Mouse (Mus musculus) kidney, adult 9 months (tissue): ENCODE measurements at regions not wholly inside any gene's neighbourhood (a gene's known extent, or its start where the extent isn't known, plus 50 kb on each side); places are given as distances from the start of the nearest gene placed in this dataset.

Source experiments
- DNase-seq: peaks from one replicate; pipeline ENCODE4 v3.0.0; 2022

DNA sequence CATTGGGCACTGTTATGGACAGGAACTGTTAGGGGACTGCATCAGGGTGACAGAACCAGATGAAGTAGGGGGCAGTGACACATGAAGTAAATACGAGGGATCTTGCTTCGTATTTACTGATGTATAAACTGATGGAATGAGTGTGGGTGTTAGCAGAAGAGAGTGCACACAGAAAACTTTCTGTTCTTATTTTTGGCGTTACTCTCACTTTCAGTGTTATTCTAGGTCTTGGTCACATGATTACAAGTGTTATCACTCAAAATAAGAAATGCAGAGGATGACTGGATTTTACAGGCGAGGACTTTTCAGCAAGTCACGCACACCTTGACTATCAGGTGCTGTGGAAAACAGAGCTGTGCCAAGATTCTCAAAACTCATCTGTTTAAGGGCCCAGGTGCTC lies 185.6 kb upstream of the Arhgap24 start:
- DNase-seq = no peak

DNA sequence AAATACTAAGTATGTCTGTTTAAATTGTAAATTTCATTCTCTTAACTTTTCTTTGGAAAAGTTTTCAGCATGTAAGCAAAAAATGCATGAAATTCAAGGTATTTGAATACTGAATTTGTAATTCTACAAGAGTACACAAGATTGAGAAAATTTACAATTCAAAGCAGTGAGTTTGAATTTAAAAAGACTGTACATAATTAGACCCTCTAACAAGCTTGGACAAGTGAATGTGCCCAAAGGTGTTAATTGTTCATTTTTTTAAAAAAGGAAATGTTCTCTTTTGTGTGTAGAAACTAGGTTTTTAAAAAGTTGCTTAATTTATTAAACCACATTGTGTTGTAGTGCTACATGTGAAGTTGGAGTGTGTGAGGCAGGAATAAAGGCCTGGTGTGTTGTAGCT lies 174.9 kb upstream of the Arhgap24 start:
- DNase-seq = no peak

DNA sequence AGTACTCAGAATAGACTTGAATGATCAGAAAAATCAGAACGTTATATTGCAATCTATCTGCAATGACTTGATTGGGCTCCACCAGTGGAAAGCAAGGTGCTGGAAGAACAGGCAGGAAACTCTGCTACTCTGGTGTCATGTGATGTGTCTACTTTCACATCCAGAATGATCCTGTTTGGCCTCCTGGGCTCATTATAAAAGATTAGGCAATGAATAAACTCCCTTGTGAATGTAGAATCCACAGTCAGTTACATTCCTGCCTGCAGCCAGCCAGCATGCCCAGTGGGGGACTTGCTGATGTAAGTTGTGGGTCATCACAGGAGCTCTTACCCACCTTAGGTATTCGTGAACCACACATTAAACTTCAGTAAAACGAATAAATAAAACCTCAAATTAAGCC lies 174.5 kb upstream of the Arhgap24 start:
- DNase-seq = no peak

DNA sequence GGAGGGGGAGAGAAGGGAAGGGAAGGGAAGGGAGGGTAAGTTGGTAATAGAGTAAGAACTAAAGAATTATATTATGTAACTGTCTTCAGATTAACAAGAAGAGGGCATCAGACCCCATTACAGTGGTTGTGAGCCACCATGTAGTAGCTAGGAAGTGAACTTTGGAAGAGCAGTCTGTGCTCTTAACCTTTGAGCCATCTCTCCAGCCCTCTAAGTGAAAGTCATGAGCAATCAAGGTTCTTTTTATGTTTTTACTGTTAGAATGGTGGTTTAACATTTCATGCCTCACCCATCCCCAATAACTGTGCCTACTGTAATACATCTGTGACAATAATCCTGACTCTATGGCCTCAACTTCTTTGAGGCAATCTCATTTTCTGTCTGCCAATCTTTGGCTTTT lies 169.6 kb upstream of the Arhgap24 start:
- no peak for DNase-seq

DNA sequence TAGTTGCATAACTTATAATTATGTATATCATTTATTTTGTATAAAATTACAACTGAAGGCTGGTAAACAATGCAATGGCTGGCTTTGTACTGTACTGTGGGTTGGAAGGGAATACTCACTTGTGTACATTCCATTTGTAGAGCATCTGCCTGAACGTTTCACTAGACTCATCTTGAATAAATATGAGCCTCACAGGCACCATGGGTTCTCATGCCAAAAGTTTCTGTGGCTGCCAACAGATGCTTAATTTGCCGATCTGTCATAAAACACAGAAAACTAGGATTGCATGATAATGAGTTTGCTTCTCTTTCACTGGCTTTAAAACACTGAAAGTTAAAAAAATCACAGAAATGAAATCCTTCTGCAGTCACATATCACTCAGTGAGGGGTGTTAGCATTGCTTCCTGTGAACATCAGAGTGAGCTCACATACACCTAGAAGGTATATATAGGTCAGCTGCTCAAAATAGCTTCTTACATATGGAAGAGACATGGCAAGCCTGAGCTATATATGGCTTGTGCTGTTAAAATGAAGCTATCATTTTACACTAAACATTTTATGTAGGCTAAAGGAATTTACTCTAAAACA lies 152.9 kb upstream of the Arhgap24 start:
- DNase-seq = no peak

DNA sequence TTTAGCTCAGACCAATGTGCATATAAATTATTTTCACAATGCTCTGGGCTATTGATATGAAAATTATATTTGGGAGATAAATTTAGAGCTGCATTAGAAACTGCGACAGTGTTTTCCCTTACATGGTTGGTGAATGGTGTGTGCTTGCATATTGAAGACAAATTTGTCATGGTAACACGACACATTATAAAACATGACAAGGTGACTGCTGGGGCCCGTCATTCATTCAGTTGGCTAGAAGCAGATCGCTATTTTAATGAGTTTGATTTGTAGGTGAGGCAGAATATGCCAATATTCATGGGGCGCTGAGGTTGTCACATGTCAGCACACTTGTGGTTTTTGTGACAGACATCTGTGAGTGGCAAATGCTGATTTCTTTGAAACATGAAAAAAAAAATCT lies 147.3 kb upstream of the Arhgap24 start:
- DNase-seq = no peak

DNA sequence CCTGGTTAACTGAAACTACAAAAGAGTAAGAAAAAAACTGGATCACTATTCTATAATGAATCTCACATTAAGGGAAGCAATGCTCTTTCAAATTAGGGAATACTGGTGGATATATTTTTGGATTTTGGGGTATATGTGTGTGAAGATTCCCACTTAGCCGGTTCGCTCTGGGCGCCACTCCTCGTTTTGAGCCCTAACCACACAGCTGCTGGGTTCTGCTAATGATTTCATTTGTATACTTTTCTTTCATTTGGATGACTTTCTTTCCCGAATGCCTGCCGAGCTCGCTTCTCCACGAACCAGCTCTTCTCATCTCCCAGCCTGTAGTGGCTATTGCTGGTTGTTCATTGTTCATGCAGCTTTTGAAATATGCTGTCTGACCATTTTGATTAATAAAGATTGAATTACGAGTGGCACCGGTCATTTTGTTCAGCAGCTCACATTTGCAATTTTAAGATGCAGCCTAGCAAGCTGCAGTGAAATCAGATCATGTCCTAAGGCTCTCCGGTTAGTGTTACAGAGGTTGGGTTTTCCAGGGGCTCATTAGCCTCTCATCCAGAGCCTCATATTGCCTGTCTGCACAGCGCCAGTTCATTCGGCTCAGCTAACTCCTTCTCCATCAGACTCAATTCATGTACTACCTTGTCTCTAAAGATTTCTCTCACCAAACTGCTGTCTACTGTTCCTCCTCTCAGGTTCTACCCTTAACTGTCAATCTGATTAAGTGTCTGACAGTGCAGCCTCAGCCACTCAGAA lies 146.6 kb upstream of the Arhgap24 start:
- DNase-seq = no peak

DNA sequence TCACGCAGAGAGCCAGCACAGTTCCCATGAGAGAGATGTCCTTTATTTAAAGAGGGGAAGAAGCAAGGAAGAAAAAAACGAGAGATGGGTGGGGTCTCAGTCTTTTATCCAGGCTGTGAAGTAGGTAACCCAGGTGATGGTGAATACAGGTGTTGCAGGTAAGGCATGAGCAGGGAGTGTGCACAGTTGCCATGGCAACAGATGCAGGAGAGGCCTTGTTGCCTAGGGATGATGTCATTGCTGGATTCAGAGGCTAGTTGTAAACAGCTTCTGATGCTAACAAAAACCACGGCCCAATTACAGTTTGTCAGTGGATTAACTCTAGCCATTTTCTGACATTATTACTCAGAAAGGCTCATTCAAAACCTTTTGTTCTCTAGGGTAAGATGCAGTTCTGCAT lies 114.7 kb upstream of the Arhgap24 start:
- DNase-seq = no peak

DNA sequence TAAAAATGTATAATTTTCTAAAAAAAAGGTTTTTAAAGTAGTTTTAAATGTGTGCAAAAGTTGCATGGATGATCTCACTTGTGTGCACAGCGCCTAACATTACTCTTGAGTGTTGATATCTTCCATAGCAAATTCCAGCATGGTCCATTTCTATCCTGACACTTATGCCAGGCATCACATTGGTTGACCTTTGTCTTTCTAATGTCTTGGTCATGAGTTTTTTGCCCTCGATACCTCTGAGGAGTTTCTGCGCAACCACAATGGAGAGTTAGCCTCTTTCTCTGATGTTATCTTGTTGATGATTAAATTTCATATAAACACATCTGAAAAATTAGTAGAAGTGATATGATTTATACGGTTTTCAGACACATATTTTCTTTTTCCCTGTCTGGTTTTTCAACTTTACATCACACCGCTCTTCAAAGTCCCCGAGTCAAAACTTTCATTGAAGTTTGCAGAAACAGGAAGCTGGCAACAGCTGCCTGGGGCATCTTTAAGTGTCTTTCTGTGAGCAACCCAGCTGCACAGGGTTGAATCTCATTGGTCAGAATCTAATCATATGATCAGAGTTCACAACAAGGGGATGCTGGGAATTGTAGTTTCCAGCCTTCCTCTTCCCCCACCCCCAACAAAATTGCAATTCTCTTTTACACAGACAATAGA lies 107.8 kb upstream of the Arhgap24 start:
- DNase-seq = peak; percentile 14

DNA sequence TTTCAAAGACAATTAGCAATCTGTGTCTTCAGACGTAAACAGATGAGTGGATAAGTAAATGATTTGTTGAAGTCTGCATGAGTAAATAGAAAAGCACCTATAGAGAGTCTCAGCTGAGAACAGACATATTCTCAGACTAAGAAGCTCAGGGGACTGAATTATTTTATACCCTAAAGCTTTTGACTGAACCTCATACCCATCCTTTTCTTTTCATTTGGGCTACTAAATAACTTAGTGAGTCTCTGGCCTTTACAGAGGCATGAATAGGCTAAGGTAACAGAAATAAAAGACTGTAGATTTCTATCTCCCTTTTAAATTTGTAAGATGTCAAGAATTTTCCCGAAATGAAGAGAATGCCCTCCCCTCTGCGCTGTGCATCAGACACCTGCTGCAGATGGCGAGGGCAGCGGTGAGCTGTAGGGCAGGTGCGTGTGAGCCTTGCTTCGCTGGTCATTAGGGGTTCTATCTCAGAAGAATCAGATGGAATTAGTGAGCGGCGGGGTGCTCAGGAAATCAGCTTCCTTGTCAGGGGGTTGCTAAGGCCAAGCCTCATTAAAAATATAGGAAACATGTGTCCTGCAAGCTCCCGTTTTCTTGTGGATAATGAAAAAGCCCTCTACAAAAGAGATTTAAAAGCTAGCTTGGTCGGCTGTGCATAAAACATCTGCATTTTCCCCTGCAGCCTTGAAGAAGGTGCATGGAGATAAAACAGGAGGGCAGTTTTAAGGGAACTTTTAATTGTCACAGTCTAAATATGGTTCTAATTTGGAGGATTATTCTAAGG lies 107.0 kb upstream of the Arhgap24 start:
- no peak for DNase-seq

DNA sequence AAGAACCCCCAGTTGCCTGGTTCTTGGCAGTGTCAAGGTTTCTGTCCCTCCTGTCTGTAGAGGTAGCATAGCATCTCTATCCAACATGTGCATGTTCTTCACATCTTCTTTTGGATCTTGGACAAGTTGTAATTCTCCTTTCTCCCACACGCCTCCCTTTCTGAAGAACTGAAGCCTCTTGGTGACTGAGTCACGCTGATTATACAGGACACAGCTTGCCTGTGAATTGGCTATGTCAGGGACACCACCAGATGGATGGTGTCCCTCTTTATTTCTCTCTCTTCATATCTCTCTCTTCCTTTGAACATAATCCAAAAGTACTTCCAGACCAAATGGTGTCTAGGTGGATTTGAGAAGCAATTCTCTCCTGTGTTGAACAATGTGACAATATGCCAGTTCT lies 105.9 kb upstream of the Arhgap24 start:
- DNase-seq = no peak

DNA sequence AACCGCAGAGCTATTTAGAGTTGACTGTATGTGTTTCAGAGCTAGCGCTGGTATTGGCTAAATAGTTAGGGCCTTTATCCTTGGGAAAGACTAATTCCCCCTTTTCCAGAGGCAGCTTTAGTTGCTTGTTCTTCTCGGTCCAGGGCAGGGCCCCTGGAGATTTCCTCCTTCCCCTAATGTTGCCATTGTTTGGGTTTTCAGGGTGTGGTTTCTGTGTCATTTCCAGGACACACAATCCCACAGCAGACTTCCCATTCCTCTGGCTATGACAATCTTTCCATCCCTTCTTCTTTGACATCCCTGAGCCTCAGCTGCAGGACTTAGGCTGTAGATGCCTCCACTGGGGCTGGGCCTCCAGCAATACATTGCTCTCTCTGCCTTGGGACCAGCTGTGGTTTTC lies 87.2 kb upstream of the Arhgap24 start:
- DNase-seq = no peak

DNA sequence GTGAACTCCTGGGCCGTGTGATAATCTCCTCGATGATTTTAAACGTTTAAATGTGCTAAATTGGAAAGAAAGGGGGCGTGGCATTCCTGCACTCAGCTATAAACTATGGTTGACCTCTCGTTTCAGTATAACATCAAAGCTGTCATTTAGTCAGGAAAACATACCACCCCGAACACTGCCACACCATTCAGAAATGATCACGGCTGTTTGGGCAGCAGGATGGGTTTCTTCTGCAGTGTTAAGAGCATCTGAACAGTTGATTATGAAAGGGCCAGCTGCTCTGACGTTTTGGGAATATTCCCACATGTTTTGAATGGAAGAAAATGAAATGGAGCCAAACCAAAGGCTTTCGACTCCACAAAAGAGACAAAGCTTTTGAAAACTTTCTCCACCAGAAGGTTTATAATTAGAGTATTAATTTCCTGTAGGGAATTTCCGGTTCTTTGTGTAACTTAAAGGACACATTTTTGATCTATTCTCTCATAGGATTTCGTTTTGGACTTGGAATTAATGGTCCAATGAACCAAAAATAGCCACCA lies 85.5 kb upstream of the Arhgap24 start:
- no peak for DNase-seq

DNA sequence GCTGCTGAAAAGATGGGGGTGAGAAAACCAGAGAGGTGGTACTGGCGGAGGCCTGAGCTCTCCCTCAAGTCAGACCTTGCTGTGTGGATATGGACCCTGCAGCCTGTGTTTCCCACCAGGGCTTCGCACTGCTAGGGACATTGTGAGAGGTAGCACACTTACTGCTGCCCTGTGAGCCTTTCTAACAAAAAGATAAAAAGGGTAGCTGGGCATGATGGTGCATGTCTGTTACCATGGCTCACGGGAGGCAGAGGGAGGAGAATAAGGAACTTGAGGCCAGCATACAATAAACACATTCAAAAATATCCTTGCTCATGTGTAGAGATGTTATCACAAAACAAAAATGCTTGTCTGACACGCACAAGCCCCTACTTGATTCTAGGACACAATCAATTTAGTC lies 82.2 kb upstream of the Arhgap24 start:
- DNase-seq = no peak

DNA sequence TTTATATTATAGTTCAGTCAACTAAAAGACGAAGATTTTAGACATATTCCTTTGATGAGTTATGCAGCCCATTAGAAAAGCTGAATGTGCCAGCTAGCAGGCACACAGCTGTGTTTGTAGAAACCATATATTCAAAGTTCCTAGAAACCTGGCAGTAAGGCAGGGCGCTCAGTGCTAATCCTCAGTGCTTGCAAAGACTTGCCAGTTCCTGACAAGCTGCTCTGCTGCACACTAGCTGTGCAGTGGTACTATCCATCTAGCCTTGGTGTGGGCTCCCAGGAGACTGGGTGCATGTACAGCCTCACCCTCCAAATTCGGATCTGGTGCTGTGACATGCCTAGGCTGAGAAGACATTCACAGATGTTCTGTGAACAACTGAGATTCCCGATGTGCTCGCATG lies 63.5 kb upstream of the Arhgap24 start:
- DNase-seq = no peak

DNA sequence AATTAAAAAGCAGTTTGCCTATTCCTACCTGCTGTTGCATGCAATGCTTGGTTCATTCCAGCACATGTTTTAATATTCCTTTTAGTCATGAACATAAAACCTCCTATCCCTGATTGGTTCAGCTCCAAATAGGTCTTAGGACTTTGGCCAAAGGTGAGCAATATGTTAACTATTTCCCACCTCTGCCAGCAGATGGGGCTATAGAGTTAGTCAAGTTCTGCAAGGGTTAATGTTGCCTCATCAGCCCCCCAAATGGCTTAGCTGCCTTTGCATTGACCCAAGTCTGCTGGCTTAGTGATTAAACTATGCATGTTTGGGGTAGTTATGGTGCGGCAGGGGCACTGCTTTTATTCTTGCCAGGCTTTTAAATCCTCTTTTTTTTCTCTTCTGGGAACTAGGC lies 62.1 kb upstream of the Arhgap24 start:
- DNase-seq = peak; percentile 59

DNA sequence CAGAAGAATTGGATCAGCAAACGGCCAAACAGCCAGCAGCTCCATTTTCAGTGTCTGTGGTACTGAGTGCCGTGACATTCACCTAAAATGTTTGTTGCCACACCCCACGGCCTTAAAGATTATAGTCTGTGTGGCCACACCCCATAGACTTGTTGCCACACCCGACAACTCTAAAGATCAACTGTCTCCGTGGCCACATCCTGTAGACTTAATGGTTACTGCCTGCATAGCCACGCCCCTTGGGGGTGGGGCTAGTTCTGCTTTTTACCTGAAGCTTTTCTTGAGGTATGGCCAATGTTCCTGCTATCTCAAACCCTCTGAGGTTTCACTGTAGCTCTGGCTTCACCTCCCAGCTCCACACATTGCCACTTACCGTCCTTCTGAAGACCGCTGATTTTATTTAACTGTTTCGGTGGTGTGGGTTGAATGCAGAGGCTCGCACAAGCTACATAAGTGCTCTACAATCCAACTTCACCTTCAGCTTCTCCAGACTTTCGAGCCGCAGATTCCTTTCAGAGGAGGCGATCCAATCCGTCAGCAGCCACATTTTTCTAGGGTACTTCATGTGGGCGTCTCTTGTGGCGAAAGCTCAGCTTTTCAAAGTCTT lies 56.5 kb upstream of the Arhgap24 start:
- no peak for DNase-seq

DNA sequence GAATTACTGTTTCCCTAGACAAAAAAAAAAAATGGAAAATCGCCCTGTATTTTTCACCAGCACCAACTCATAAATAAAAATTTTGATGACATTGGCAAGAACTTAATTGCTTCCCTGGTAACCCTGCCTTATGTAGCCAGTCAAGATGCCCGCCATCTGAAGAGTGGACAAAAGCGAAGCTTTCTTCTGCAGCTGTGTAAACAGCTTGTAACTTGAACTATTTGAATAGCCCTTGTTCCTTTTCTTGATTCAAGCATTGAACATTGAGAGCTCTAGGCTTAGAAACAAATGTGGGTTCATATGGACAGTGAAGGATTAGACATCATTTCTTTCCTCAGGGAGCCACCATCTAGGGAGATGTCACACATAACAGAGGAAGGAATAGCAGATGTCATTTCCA lies 52.9 kb upstream of the Arhgap24 start:
- DNase-seq = no peak
